Mouse (Mus musculus) urinary bladder, postnatal 10 days (tissue): Measurements from ENCODE around the gene Grk3.

Source experiments
- DNase-seq: peaks from one replicate; pipeline ENCODE4 v3.0.0; 2022; ENCODE audit warnings: low spot score

Grk3 gene

GRCm38 (mm10) chr5:113015236-113016061 lies at the start of gene Grk3:
Gene Grk3 (minus strand): TSS chr5:113015791.
- no peak for DNase-seq

- peak; percentile 39 for DNase-seq
Measured at GRCm38 (mm10) chr5:113054308-113054707, 38.7 kb upstream of the Grk3 start.

DNA sequence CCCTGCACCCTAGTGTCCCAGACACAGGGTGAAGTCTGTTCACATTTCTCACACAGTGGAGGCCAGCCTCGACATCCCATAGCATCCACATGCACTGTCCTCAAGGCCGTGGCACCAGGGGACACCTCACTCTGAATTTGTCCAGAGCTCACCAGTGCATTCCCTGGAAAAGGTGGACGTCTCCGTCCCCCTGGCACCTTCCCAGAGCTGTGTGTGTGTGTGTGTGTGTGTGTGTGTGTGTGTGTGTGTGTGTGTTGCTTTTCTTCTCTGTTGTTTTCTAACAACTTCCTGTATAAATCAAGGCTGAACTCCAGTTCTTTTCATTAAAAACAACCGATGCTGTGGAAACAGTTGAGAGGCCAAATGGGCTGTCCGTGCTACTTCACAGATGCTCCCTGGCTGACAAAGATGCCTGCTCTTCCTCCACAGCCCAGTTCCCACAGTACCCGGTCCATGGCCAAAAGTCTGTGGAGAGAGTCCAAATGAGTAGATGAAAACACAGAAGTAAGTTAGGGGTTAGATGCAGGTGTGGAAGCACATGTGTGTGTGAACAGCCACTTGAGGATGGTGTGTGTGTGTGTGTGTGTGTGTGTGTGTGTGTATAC lies 35.1 kb upstream of the Grk3 start:
- no peak for DNase-seq

DNA sequence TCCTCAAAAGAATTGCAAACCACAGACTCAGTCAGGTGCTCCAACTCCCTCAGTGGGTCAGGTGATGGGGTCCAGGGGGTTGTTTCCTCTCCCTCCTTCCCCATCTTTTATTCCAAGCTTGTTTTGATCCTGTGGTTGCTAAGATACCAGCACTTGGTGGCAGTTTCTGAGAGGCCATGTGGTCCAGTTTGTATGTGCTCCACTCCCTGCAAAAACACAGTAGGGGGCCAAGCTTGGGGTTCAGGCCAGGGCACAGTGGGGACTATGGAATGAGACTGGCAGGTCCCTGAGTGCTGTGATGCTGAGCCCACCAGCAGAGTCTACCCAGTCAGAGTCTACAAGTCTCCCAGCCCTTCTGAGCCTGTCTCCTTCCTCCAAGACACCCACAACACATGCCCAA lies 34.3 kb upstream of the Grk3 start:
- DNase-seq: no peak

GRCm38 (mm10) chr5:113045511-113046273 lies 30.1 kb upstream of the Grk3 start:
- no peak for DNase-seq

- no peak for DNase-seq
Measured at GRCm38 (mm10) chr5:113043531-113043930, 27.9 kb upstream of the Grk3 start.

DNA sequence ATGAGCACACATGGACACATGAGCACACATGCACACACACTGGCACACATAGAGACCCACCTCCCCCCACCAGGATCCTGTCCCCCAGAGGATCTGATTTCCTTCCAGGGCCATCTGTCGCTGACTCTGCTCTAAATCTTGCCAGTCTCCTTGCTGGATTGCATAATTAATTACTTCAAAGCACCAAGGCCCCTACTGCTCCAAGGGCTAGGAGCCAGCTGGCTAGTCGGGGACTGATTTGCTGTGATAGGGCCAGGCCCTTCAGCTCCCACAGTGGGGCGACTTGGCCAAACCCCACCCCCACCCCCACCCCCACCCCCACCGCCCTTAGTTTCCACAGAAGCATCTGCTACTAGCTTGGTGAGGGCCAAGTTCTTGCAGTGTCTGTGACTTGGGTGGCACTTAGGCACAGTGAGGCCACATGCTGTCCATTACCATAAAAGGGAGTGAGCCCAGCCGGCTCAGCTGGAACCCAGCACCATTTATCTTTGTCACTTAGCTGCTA lies 26.0 kb upstream of the Grk3 start:
- no peak for DNase-seq

GRCm38 (mm10) chr5:113040776-113041175 lies 25.2 kb upstream of the Grk3 start:
- no peak for DNase-seq

DNA sequence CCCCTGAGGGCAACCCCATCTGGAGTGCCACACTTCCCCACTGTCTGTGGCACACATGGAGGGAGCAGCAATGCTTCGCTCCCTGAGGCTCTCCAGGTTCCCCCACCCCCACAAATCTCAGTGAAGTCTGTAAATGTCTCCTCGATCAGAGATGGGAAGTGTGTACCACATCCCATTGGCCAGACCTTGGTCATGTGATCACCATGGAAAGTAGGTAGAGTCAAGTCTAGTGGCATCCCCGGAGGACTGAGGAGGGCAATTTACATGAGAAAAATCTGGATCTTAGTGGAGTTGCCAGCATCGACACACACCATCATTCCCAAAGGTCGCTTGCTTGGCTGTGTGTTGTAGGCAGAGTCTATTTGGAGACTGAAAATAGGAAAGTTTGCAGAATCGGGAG lies 23.0 kb upstream of the Grk3 start:
- DNase-seq: no peak

DNA sequence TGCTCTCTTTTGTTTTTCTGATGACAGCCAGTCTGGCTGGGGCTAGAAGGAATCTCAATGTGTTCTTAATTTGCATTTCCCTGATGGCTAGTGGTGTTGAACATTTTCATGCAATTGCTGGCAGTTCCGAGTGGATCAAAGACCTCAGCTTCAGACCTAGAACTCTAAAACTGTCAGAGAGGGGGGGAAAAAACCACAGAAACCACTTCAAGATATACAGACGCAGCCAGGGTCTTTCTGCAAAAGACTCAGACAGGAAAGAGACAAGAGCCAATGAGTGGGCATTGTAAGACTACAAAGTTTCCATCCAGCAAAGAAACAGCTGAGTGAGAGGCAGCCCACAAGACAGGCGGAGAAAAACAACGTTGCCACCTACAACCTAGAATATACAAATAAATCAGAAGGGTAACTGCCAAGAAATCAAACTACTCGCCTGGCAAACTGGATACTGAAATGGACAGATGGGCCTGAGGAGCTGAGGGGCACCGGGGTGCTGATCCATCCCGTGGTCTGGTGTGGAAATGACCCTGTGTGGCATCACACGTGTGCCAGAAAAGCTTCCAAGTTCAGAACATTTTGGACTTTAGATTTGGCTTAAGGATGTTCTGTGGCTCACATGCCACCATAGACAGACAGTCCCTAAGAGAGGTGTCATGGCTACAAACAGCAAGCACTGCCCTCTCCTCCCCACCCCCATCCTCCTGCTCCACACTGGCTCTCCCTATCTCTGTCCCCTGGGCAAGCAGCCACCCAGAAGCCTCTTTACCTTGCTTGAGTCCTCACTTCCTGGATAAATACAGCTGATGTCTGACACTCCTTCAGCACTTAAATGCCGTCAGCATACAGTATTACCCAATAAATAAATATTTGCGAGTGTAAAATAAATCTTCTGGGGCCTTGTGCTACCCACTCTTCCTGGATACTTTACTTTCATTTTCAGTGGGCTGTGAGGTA lies 19.8 kb upstream of the Grk3 start:
- DNase-seq: no peak

- DNase-seq: no peak
Measured at GRCm38 (mm10) chr5:113031201-113031754, 15.7 kb upstream of the Grk3 start.

DNA sequence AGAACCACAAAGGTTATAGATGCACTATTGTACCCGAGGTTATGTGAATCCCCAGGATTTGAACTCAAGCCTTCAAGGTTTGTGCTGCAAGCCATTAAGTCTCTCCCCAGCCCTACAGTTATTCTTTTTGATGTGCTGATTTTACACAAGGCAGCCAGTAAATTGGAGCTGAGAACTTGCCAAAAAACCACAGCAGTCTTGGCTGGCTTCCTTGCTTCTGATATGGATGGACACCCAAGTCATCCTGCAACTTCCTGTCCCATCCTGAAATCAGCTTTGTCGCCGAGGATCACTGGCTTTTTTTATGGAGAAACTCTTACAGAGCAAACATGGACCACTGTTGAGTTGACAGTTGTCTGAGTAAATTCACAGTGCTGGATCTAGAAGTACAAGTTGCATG lies 14.5 kb upstream of the Grk3 start:
- no peak for DNase-seq

- DNase-seq: no peak
Measured at GRCm38 (mm10) chr5:113026706-113027105, 11.1 kb upstream of the Grk3 start.

DNA sequence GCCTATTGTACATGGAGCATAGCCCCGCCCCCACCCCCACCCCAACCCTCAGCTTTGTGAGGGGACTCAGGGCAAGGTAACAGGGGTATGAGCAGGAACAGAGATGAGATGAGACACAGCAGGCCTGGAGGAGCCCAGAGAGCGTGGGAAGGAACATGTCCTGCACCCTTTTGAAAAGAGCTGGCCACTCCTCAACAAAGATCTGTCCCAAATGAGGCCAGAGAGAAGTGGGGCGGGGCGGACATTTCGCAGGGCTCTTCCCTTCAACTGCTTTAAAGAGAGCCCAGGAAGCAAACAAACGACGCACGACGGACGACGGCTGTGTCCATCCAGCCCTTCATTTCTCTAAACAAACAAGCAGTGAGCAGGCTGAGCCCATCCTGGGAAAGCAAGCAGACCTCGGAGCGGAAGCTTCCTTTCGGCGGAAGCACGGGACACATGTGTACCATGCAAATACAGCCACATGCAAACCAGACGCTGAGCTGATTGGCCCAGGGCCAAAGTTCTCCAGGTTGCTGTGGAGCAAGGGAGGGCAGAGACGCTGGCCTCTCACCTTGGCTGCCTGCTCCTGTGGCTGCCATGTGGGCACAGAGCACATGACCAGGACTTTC lies 8.7 kb upstream of the Grk3 start:
- DNase-seq: no peak

GRCm38 (mm10) chr5:113018190-113018589 lies 2.6 kb upstream of the Grk3 start:
- no peak for DNase-seq

- no peak for DNase-seq
Measured at GRCm38 (mm10) chr5:113017004-113017403, 1.4 kb upstream of the Grk3 start.

- DNase-seq: no peak
Measured at GRCm38 (mm10) chr5:113014808-113015235, 769 bp downstream of the Grk3 start.

GRCm38 (mm10) chr5:113014111-113014807 lies 1.3 kb downstream of the Grk3 start:
- DNase-seq: no peak

DNA sequence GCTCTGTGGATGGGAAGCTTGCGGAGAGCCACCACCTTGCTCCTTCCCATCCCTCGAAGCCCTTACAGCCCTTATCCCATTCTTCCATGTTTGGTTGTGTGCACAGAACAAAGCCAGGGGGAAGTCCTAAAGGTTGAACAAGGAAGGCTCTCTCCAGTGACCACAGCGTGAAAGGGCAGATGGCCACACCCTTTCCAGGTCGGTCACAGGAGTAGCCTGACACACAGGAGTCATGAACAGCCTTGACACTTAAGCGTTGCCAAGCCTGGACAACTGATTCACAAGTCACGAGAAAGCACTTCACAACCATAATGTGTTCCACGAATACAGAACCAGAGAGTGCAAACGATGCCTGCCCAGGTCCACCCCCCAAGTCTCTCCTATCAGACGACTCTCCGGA lies 3.7 kb downstream of the Grk3 start:
- no peak for DNase-seq

- DNase-seq: no peak
Measured at GRCm38 (mm10) chr5:113009183-113009820, 6.3 kb downstream of the Grk3 start.
